Mouse (Mus musculus) cerebellum, postnatal 14 days (tissue): ENCODE measurements at regions not wholly inside any gene's neighbourhood (a gene's known extent, or its start where the extent isn't known, plus 50 kb on each side); places are given as distances from the start of the nearest gene placed in this dataset.
"Not testable (repeated sequence)": the region's sequence is repeated elsewhere in the genome, so short reads cannot be mapped to it uniquely, and the experiment has no call there.

Experiments
- DNase-seq, 2 experiments: peaks; one replicate each; pipeline ENCODE4 v3.0.0; 2021; ENCODE audit warnings: mixed read lengths in 2 of 2

GRCm38 (mm10) chr6:48341367-48341766 lies 54.0 kb upstream of the Krba1 start:
- DNase-seq: not testable (repeated sequence)

DNA sequence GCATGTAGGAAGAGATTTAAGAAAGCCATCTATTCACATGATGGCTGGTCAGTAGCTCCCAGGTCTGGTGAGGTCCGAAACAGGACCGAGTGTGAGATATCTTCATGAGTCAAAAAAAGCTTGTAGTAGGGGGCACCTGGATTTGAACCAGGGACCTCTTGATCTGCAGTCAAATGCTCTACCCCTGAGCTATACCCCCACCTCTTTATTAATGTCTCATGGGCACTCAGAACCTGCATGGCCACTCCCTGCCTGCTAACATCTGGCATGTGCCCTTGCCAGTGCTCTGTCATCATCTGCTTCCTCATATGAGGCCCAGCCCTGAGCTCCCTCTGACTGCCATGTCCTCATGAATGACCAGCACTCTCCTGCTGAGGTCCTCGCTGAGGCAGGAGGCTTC lies 58.4 kb upstream of the Krba1 start:
- not testable (repeated sequence) for DNase-seq

DNA sequence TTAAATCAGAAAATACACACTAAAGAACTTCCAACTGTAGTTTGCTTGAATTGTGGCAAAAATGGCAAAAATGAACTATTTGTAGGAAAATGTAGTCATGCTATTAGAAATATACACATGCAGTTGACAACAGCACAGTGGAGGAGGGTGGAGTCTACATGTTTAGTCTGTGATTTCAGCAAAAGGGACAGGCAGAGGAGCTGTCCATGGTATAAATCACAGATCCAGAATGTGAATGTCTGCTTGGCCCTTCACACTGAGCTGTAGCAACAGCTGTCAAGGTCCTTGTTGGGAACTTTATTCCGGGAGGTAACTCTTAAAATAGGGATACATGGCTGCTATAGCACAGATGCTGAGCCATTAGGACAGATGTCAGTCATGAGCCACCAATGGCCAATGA lies 107.4 kb upstream of the Krba1 start:
- DNase-seq: no peak

- not testable (repeated sequence) for DNase-seq
These were observed 115.7 kb upstream of the Krba1 start for GRCm38 (mm10) chr6:48279646-48280045.

DNA sequence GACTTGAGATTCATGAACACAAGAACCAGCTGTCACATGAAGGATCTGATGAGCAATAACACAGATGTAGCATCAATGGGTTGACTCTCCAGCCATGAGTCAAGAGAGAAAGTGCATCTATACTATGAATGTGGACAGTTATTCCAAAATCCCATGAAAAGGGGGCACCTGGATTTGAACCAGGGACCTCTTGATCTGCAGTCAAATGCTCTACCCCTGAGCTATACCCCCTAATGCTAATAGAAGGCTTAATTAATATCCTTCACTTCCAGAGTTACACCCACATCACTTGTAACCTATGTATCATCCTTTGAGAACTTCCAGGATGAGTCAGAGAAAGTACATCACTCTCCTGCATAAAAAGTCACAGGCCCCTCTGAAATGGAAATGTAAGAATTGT lies 133.8 kb upstream of the Krba1 start:
- DNase-seq: not testable (repeated sequence)

- not testable (repeated sequence) for DNase-seq
These were observed 142.4 kb upstream of the Krba1 start for GRCm38 (mm10) chr6:48252989-48253388.

DNA sequence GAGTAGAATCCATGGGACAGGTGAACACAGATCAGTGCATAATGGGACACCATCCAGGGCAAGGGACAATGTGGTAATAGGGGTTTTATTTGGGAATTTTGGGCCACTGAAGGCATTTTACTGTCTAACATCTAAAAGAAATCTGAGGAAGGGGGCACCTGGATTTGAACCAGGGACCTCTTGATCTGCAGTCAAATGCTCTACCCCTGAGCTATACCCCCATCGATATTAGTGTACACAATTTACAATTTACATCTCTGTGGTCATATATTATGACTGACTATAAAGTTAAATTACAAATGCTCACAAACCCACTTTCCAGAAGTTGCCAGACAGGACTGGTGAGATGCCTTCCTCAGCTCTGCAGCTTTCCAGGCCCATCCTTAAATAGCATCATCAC lies 143.4 kb upstream of the Krba1 start:
- no peak for DNase-seq

- not testable (repeated sequence) for DNase-seq
These were observed 151.2 kb upstream of the Krba1 start for GRCm38 (mm10) chr6:48244191-48244590.

GRCm38 (mm10) chr6:48227431-48227830 lies 141.0 kb upstream of the Zfp746 start:
- DNase-seq: peak; percentile 41 to 53

DNA sequence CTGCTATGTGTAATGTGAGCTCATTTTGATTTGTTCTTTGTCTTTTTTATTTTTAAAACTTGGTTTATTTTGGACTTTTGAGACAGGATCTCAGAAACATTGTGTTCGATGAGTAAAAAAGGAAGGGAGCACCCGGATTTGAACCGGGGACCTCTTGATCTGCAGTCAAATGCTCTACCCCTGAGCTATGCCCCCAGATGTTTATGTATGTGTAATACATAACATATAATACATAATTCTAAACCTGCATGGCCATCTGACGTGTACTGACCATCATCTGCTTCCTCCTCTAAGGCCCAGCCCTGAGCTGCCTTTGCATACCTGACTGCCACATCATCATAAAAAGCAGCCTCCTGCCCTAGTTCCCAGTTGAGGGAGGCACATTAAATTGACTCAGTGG lies 137.8 kb upstream of the Zfp746 start:
- no peak for DNase-seq

DNA sequence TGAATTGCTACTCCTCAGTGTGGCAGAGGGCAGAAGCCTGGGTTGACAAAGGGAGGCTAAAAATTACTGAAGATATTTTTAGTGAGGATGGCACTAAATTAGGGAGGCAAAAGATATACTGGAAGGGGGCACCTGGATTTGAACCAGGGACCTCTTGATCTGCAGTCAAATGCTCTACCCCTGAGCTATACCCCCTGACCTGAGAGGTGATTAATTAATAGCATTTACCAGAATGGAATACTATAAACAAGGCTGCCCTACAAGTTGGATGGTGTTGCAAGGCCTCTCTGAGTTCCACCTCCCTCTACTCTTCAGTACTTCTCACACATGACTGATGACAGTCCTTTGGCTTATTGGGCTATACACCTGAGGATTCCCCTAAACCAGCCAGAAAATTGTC lies 136.6 kb upstream of the Zfp746 start:
- no peak for DNase-seq

GRCm38 (mm10) chr6:48221806-48222205 lies 135.4 kb upstream of the Zfp746 start:
- DNase-seq: peak; percentile 6 to 41

DNA sequence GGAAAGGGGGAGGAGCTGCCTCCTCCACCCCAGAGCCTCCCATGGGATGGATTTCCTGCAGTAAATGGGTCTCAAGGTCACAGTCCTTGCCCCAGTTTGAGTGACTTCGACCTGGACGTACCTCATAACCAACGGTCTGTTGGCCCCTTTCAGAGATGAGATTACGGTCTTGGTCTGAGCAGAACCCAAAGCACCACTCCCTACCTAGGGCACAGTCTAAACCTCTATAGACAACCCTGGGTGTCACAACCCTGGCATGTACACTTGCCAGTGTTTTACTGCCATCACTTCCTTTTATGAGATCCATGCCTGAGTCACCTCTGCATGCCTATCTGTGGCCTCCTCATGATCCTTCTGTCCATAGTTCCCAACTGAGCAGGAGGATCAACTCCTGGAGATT lies 128.8 kb upstream of the Zfp746 start:
- no peak for DNase-seq

DNA sequence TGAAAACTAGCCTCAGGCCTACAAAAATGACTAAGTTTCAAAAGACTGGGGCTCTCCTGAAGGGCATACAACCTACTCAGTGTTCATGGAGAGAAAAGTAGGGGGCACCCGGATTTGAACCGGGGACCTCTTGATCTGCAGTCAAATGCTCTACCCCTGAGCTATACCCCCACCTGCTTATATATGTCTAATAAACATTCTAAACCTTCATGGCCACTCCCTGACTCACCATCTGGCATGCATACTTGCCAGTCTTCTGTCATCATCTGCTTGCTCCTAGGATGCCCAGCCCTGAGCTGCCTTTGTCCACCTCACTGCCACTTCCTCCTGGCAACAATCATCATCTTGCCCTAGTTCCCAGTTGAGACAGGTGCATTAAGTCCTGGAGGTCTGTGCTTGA lies 123.3 kb upstream of the Zfp746 start:
- peak in 1 of 2 experiments; percentile 14 for DNase-seq

DNA sequence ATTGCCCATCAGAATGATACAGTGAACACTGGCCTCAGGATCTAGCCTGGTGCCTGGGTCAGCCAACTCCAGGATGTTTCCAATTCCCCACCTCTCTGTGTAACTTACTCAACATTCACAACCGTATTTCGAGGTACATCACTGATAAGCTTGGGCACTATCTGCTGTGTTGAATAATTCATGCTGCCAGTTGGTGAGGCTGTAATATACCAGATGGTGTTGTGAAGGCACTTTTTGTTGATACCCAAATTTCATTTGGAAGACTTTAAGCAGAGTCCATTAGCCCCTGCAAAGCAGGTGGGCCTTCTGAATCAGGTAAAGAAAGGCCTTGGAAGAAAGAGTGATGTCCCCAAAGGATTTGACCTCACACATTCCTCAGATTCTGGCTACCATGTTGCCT lies 122.7 kb upstream of the Zfp746 start:
- no peak for DNase-seq

DNA sequence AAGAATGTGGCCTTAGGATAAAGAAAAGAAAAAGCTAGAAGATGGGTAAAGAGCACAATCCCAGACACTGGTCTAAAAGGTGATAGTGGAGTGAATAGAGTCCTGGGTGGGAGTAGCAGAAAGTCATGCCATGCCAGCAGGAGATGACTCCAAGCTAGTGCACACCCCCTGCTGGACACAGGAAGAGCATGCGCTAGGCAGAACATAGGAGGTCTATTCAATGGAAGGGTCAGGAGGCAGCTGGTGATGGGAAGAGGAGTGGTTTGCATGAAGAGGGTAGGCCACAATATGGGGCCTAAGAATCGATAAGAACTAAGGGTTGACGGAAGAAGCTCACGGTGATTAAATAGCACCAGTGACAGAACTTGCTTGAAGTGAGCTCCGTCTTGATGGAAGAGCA lies 119.3 kb upstream of the Zfp746 start:
- no peak for DNase-seq

GRCm38 (mm10) chr6:48199951-48200350 lies 113.6 kb upstream of the Zfp746 start:
- no peak for DNase-seq

GRCm38 (mm10) chr6:48198806-48199205 lies 112.4 kb upstream of the Zfp746 start:
- peak; percentile 29 to 36 for DNase-seq

GRCm38 (mm10) chr6:48197696-48198378 lies 111.4 kb upstream of the Zfp746 start:
- DNase-seq: no peak

DNA sequence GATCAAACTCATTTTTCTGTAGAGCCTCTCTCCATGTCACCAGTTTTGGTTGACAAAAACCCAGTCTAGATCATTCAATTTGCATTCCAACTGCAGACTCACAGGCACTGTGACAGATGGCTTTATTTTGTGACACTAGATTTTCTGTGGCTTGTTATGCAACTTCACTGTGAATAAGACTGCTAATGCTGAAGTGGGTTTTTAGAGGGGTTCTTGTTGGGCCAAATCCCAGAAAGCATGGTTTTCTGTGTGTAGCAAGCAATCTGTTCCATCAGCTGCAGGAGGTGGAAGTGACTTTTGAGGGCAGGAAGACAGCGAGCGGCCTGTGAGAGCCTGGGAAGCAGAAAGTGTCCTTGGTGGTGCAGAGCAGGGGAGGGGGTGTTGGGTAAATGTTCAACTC lies 102.0 kb upstream of the Zfp746 start:
- DNase-seq: peak; percentile 15 to 24

- DNase-seq: no peak
These were observed 98.9 kb upstream of the Zfp746 start for GRCm38 (mm10) chr6:48185311-48185710.

DNA sequence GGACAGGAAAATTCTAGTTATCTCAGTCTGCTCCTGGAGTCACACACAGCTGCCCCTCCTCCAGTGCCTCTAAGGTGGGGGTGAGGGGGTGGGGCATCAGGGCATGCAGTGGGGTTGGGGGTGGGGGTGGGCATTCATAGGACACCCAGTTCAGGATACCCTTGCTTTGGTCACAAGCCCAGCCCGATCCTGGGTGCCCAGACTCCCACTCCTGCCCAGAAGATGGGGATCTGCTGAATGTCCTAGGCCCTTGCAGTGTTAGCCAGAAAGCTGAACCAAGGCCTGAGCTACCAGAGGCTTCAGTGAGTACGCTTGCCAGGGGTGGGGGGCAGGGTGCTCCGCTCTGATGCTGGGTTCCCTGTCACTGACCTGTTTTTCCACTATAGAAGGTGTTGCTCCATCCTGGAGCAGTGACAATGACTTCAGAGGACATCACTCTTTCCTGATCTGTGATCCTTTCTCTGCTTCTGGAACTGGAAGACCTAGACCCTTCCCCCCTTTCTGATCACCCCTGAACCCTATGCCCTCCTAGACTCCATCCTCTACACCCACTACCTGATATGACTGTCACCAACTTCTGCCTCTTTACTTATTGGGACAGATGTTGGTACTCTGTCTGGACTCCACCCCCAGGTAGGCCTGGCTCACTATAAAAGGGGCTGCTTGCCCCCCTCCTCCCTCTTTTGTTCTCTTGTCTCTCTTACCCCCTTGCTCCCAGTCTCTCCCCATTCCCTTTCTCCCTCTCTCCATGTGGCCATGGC lies 92.1 kb upstream of the Zfp746 start:
- peak; percentile 32 to 58 for DNase-seq

GRCm38 (mm10) chr6:48177936-48178335 lies 91.5 kb upstream of the Zfp746 start:
- DNase-seq: peak; percentile 86 to 89

DNA sequence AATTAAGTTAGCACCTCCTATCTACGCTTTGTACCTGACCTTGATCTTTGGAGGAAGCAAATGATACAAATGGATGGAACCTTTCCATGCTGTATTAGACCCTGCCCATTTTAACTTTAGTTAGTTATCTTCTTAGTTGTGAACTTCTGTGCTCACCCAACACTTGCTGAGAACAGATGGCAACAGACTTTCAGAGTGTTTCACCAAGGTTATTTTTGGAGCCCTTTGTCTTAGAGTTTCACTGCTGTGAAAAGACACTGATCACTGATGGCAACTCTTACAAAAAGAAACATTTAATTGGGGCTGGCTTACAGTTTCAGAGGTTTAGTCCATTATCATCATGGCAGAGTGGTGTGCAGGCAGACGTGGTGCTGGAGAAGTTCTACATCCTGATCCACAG lies 88.8 kb upstream of the Zfp746 start:
- DNase-seq: no peak
